Mouse (Mus musculus): ENCODE data around the gene Trappc6a. TPM values are rescaled to one million over a fixed set of nuclear protein-coding genes. Genes with fewer than 3 reads are reported as not detected.
A peak's percentile ranks its signal among the peaks of the same experiment; 100 is the strongest.

The Trappc6a gene
- 36.5 TPM for polyA plus RNA-seq (2021)

- in situ Hi-C loops (cut with MboI; ENCODE audit: low pct_unique_long_range_greater_than_20kb) = loop anchor here (5.0 kb wide), 1 partner anchor 64 kb away; no protein-coding TSS in a partner anchor
- no peak for TF ChIP-seq CTCF (IDR thresholded peaks at IDR 0.05)
Observed at GRCm38 (mm10) chr7:19508150-19508923, at the start of gene Trappc6a, which contains the start of gene Bloc1s3. Gene Trappc6a, plus strand, starts transcription at chr7:19508395. Gene Bloc1s3, minus strand, starts transcription at chr7:19508367.

GRCm38 (mm10) chr7:19458591-19459111 is 49.5 kb upstream of the Trappc6a start, which contains the start of gene Mark4:
Gene Mark4, minus strand, starts transcription at chr7:19458821.
- ChIA-PET CTCF (no interaction called here), POLR2A (no interaction called here)
- H3K27me3 ChIP-seq = no peaks in the 10 kb centered on the region
- peak; percentile 34 for DNase-seq (ENCODE audit: low read depth, low spot score)
- TF ChIP-seq CTCF (IDR thresholded peaks at IDR 0.05) = no peak
- ATAC-seq = peak; percentile 85
- in situ Hi-C loops (cut with MboI; ENCODE audit: low pct_unique_long_range_greater_than_20kb) = no loop called here

More at GRCm38 (mm10) chr7:19508150-19508923, at the start of gene Trappc6a, which contains the start of gene Bloc1s3:
- ATAC-seq (peak; percentile 89), DNase-seq (ENCODE audit: low read depth, low spot score) (peak; percentile 75)
- CTCF ChIA-PET = interaction anchor here (0.9 to 1.7 kb wide), 3 partner anchors 9 to 103 kb away, joined by 3 to 5 read pairs (median 5); partner anchors contain the start of gene Nkpd1
- no peaks in the 10 kb centered on the region for H3K27me3 ChIP-seq
- POLR2A ChIA-PET = interaction anchor here (0.6 to 1.8 kb wide), 3 partner anchors 20 to 193 kb away, joined by 3 to 4 read pairs (median 4); no protein-coding TSS in a partner anchor

- TF ChIP-seq CTCF (IDR thresholded peaks at IDR 0.05) = no peak
- H3K27me3 ChIP-seq = no peaks in the 10 kb centered on the region
- ATAC-seq = peak; percentile 14
- ChIA-PET CTCF (no interaction called here), POLR2A (no interaction called here)
- DNase-seq (ENCODE audit: low read depth, low spot score) = no peak
- in situ Hi-C loops (cut with MboI; ENCODE audit: low pct_unique_long_range_greater_than_20kb) = no loop called here
Observed at GRCm38 (mm10) chr7:19459144-19459870, 48.9 kb upstream of the Trappc6a start.

DNA sequence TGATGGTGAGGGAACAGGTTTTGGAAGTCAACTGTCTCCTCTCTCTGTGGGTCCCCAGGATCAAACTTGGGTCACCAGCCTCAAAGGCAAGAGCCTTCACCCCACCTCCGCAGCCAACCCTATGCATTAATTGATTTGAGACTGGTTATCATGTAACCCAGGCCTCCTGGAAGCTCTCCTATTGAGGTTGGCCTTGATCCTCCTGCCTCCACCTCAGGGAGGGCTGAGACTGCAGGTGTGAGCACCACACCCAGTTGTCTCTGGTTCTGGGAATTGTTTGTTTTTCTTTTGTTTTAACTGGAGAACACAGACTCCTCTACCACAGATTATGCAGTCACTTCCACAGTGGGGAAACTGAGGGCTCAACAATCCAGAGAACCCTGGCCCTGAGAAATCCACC is 47.7 kb upstream of the Trappc6a start:
- ATAC-seq (no peak), DNase-seq (ENCODE audit: low read depth, low spot score) (no peak)
- CTCF ChIA-PET = no interaction called here
- in situ Hi-C loops (cut with MboI; ENCODE audit: low pct_unique_long_range_greater_than_20kb) = loop anchor here (5.0 kb wide), 1 partner anchor 37 kb away; no protein-coding TSS in a partner anchor
- POLR2A ChIA-PET = interaction anchor here (1.2 kb wide), 1 partner anchor 15 kb away, joined by 5 read pairs; no protein-coding TSS in a partner anchor
- no peak for TF ChIP-seq CTCF (IDR thresholded peaks at IDR 0.05)
- H3K27me3 ChIP-seq = no peaks in the 10 kb centered on the region

GRCm38 (mm10) chr7:19461488-19461887 is 46.7 kb upstream of the Trappc6a start:
- in situ Hi-C loops (cut with MboI; ENCODE audit: low pct_unique_long_range_greater_than_20kb) = loop anchor here (5.0 kb wide), 1 partner anchor 36 kb away; no protein-coding TSS in a partner anchor
- peak; percentile 92 for TF ChIP-seq CTCF (IDR thresholded peaks at IDR 0.05)
- POLR2A ChIA-PET = no interaction called here
- DNase-seq (ENCODE audit: low read depth, low spot score) = no peak
- CTCF ChIA-PET = interaction anchor here (0.8 to 1.5 kb wide), 10 partner anchors 10 to 144 kb away, joined by 3 to 7 read pairs (median 3); no protein-coding TSS in a partner anchor
- no peaks in the 10 kb centered on the region for H3K27me3 ChIP-seq
- no peak for ATAC-seq

GRCm38 (mm10) chr7:19462443-19462842 is 45.8 kb upstream of the Trappc6a start:
- ChIA-PET CTCF (interaction anchor here (1.1 to 1.5 kb wide), 4 partner anchors 25 to 109 kb away, joined by 3 to 7 read pairs (median 3); no protein-coding TSS in a partner anchor), POLR2A (no interaction called here)
- H3K27me3 ChIP-seq = no peaks in the 10 kb centered on the region
- no peak for ATAC-seq
- in situ Hi-C loops (cut with MboI; ENCODE audit: low pct_unique_long_range_greater_than_20kb) = loop anchor here (5.0 kb wide), 1 partner anchor 35 kb away; no protein-coding TSS in a partner anchor
- TF ChIP-seq CTCF (IDR thresholded peaks at IDR 0.05) = no peak
- no peak for DNase-seq (ENCODE audit: low read depth, low spot score)

DNA sequence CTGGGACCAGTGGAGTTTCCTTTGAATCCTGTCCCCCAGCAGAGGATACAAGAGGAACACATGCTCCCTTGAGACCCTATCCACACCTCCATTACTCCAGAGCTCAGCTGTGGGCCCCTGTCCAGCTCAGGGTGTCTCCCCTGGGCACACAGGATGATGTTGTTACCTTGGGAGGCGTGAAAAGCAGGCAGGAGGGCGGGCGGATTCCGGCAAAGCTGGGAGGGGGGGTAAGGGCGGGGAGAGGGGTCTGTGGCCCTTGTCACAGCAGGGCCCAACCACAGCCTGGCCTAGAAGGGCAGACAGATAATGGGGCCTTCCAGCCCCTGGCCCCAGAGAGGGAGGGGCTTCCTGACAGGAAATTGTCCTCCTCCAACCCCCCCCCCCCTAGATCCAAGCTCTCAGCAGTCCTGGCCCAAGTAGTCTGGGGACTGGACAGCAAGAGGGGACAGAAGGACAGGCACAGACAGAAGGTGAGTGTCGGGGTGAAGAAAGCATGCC is 45.3 kb upstream of the Trappc6a start, which contains the start of gene Exoc3l2:
TSS of gene Exoc3l2 (plus strand) at position 448 of the 498 bp plus-strand sequence.
- ChIA-PET POLR2A (no interaction called here), CTCF (interaction anchor here (1.5 kb wide), 1 partner anchor 24 kb away, joined by 3 read pairs; no protein-coding TSS in a partner anchor)
- DNase-seq (ENCODE audit: low read depth, low spot score) (no peak), ATAC-seq (no peak)
- TF ChIP-seq CTCF (IDR thresholded peaks at IDR 0.05) = no peak
- no peaks in the 10 kb centered on the region for H3K27me3 ChIP-seq
- in situ Hi-C loops (cut with MboI; ENCODE audit: low pct_unique_long_range_greater_than_20kb) = loop anchor here (5.0 kb wide), 1 partner anchor 34 kb away; no protein-coding TSS in a partner anchor

GRCm38 (mm10) chr7:19464367-19465307 is 43.6 kb upstream of the Trappc6a start:
- CTCF ChIA-PET = no interaction called here
- H3K27me3 ChIP-seq = peaks cover 8% of the 10 kb centered on the region
- TF ChIP-seq CTCF (IDR thresholded peaks at IDR 0.05) = no peak
- ATAC-seq (no peak), DNase-seq (ENCODE audit: low read depth, low spot score) (no peak)
- in situ Hi-C loops (cut with MboI; ENCODE audit: low pct_unique_long_range_greater_than_20kb) = loop anchor here (5.0 kb wide), 1 partner anchor 33 kb away; no protein-coding TSS in a partner anchor
- POLR2A ChIA-PET = interaction anchor here (0.6 to 1.0 kb wide), 2 partner anchors 13 to 14 kb away, joined by 4 read pairs; no protein-coding TSS in a partner anchor

All from Patski (cell line).